Mouse (Mus musculus): ENCODE measurements around the gene Pi4k2a.

Gene Pi4k2a

DNA sequence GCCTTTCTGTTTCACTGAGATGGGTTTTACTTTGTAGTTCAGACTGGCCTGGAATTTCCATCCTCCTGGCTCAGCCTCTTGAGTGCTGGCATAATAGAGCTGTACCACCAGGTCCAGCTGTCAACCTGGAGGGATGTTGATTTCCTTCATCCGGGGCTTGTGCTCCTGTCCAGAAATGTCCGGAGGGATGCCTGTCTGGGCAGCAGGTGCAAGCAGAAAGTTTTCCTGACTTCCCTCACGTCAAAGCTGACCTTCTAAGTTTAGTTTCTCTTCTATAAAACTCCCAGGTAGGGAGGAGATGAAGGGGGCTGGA is 40.0 kb downstream of the Pi4k2a start:
- in situ Hi-C loops (cut with MboI, MseI): no loop called here

DNA sequence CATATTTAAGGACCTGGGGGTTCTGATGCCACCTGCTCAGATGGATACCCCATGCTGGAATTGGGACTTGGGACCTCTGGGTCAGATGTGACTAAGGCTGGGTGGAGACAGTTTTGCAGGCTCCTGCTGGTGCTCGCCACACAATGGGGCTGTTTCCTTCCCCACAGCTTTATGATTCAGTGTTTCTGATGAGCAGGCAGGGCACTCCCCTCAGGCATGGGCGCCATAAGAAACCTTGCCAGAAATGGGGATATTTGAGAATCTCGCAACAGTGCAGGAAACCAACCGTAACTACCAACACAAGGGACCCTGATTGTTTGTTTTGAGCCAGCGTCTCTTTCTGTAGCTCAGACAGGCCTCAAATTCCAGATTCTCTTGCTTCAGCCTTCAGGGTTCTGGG is 40.8 kb downstream of the Pi4k2a start:
- in situ Hi-C loops (cut with MboI, MseI): no loop called here

- in situ Hi-C loops (cut with MboI, MseI): no loop called here
These were observed 44.8 kb downstream of the Pi4k2a start for GRCm38 (mm10) chr19:42135070-42135469.

- in situ Hi-C loops (cut with MboI, MseI): no loop called here
These were observed 45.9 kb downstream of the Pi4k2a start for GRCm38 (mm10) chr19:42136126-42136525.

- in situ Hi-C loops (cut with MboI, MseI): no loop called here
These were observed 47.0 kb downstream of the Pi4k2a start for GRCm38 (mm10) chr19:42137167-42137672.

- in situ Hi-C loops (cut with MboI, MseI): no loop called here
These were observed 48.4 kb downstream of the Pi4k2a start for GRCm38 (mm10) chr19:42138517-42139285.

- in situ Hi-C loops (cut with MboI, MseI): no loop called here
These were observed 49.7 kb downstream of the Pi4k2a start for GRCm38 (mm10) chr19:42139724-42140517.

DNA sequence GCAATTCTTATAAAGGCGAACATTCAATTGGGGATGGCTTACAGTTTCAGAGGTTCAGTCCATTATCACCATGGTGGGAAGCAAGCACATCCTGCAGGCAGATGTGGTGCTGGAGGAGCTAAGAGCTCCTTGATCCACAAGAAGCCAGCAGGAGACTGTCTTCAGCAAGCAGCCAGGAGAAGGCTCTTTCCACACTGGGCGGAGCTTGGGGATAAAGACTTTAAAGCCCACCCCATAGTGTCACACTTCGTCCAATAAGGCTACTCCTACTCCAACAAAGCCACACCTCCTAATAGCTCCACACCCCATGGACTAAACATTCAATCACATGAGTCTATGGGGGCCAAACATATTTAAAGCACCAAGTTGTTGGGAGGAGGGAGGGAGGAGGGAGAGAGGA is 51.7 kb downstream of the Pi4k2a start:
- in situ Hi-C loops (cut with MboI, MseI): no loop called here

DNA sequence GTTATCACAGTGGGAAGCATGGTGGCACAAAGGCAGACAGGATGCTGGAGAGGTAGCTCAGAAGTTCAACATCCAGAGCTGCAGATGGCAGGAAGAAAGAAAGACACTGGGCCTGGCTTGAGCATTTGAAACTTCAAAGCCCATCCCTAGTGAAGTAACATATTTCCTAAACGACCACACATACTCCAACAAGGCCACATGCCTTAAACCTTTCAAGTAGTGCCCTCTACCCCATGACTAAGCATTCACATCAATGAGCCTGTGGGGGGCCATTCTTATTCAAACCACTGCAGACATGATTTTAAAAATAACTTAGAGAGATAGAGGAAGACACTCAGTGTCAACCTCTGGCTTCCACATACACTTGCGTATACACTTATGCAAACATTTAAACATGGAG is 52.5 kb downstream of the Pi4k2a start:
- in situ Hi-C loops (cut with MboI, MseI): no loop called here

GRCm38 (mm10) chr19:42144067-42144466 is 53.8 kb downstream of the Pi4k2a start:
- in situ Hi-C loops (cut with MboI, MseI): no loop called here

DNA sequence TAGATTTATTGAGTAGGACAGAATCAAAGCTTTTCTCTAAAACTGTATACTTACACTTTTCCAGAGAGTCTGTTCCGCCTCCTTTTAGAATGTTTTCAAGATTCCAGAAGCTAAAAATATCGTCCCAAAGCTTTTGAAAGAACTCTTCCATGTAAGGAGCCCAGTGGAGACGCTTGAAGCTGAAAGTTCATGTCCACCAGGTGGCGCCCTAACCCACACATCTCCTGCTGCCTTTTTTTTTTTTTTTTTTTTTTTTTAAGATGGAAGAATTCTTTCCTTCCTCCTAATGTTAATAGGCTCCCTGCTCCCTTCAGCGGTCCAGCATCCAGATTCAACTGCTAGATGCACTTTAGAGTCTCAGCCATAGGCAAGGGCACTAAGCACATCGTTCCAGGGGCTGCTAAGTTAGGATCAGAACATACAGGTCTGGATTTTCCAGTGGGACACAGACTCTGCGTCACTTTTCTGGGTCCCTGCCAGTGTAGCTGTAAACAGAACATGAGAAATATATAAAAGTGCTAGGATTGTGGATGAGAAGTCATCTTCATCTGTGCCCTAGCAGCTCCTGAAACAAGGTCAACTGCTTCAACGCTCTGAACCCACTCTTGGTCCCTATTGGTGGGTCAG is 54.4 kb downstream of the Pi4k2a start:
- in situ Hi-C loops (cut with MboI, MseI): no loop called here

DNA sequence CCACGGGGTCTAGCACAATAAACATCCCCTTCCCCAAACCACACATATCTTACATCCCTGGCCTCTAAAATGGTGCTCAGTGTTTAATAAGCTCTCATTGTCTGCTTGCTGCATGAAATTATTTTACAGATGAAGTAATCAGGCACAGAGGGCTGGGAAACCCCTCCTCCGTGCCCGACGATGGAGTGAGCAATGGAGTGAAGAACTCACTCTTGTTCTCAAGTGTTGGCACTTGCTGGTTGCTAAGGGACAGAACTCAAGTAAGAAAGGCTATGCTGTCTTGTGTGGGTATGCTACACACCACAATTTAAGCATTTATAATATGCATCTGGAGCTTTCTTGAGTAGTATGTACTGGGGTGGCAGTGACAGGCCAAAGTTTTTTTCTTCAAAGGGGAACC is 54.9 kb downstream of the Pi4k2a start:
- in situ Hi-C loops (cut with MboI, MseI): no loop called here

- in situ Hi-C loops (cut with MboI, MseI): no loop called here
These were observed 55.5 kb downstream of the Pi4k2a start for GRCm38 (mm10) chr19:42145731-42146130.

GRCm38 (mm10) chr19:42146276-42147010 is 56.2 kb downstream of the Pi4k2a start:
- in situ Hi-C loops (cut with MboI, MseI): no loop called here

GRCm38 (mm10) chr19:42147170-42147768 is 57.0 kb downstream of the Pi4k2a start, which contains the start of gene Marveld1:
Marveld1 (plus strand) TSS chr19:42147400.
- in situ Hi-C loops (cut with MboI, MseI): no loop called here

DNA sequence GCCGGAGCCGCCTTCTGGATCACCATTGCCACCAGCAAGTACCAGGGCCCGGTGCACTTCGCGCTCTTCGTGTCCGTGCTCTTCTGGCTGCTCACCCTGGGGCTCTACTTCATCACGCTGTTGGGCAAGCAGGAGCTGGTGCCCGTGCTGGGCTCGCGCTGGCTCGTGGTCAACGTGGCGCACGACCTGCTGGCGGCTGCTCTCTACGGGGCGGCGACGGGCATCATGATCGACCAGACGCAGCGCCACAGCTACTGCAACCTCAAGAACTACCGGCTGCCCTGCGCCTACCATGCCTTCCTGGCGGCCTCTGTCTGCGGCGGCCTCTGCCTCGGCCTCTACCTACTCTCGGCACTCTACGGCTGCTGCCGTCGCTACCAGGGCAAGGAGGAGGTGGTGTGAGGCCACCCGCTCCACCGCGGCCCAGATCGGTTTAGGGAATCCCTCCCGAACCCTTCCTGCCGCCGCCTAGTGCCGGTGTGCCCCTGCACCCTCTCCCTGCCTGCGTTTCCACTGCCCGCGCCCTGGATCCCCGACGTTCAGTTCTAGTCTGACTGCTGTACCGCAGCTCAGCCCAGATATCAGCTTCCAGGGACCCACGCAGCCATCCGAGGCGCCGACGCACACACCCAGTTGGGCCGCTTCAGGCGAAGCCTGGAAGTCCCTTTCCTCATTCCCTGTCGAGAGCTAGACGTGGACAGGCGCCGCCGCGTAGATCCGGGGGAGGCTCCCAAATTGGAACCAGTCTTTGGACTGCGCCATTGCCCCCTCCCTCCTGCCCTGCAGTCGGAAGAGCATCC is 57.7 kb downstream of the Pi4k2a start:
- in situ Hi-C loops (cut with MboI, MseI): no loop called here

GRCm38 (mm10) chr19:42148569-42148860 is 58.2 kb downstream of the Pi4k2a start:
- in situ Hi-C loops (cut with MboI, MseI): no loop called here

GRCm38 (mm10) chr19:42151990-42152389 is 61.7 kb downstream of the Pi4k2a start:
- in situ Hi-C loops (cut with MboI, MseI): loop anchor here (5.0 kb wide), 1 partner anchor 110 kb away; no protein-coding TSS in a partner anchor

- in situ Hi-C loops (cut with MboI, MseI): no loop called here
These were observed 67.4 kb downstream of the Pi4k2a start for GRCm38 (mm10) chr19:42157493-42158237.
